Mouse (Mus musculus): Measurements from ENCODE around the gene Chl1.

DNA sequence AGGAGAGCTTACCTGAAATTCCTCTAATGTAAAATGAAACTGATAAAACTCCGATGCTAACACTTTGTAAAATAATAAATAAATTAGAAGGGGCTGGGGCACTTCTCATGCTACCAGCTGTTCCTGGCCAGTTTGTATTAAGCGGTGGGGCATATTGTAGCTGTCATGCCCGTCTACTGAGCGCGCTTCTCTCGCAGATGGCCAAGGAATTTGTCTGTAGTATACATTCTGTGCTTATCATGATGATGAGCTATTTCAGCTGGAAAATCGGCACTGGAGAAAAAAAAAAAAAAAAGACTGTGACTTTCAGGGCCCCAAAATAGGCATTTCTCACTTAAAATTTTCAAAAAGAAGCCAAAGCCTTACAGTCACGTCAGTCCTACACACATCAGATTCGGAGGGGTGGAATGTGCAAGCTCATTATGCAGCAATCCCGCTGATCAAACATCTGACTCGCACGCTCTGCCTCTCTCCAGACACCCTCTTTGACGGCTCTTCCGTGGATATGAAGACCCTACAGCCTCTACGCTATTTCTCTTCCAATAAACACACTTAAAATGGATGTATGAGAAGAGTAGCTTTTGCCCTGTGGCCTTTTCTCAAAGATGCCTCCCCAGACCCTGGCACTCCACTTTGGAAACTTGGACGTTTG is 238.9 kb downstream of the Chl1 start:
- no peak for TF ChIP-seq CTCF (IDR thresholded peaks at IDR 0.05; ENCODE audit: extremely low read depth, insufficient read depth, low read length)
- TF ChIP-seq POLR2A (IDR thresholded peaks at IDR 0.05; ENCODE audit: extremely low read depth, insufficient read depth, low read length), result no peak
